Mouse (Mus musculus): ENCODE data around the gene Pax5.

GRCm38 (mm10) chr4:44625108-44625424 lies 85.2 kb downstream of the Pax5 start:
- TF ChIP-seq CTCF (IDR thresholded peaks at IDR 0.05; ENCODE audit: extremely low read depth, insufficient read length, insufficient replicate concordance, low read depth, low read length) (no peak), POLR2A (IDR thresholded peaks at IDR 0.05; ENCODE audit: low read depth, low read length) (no peak)

All from small intestine, adult 2 months (tissue).